8 mouse cellular contexts compared by ENCODE assay signal in the genomic region with DNA sequence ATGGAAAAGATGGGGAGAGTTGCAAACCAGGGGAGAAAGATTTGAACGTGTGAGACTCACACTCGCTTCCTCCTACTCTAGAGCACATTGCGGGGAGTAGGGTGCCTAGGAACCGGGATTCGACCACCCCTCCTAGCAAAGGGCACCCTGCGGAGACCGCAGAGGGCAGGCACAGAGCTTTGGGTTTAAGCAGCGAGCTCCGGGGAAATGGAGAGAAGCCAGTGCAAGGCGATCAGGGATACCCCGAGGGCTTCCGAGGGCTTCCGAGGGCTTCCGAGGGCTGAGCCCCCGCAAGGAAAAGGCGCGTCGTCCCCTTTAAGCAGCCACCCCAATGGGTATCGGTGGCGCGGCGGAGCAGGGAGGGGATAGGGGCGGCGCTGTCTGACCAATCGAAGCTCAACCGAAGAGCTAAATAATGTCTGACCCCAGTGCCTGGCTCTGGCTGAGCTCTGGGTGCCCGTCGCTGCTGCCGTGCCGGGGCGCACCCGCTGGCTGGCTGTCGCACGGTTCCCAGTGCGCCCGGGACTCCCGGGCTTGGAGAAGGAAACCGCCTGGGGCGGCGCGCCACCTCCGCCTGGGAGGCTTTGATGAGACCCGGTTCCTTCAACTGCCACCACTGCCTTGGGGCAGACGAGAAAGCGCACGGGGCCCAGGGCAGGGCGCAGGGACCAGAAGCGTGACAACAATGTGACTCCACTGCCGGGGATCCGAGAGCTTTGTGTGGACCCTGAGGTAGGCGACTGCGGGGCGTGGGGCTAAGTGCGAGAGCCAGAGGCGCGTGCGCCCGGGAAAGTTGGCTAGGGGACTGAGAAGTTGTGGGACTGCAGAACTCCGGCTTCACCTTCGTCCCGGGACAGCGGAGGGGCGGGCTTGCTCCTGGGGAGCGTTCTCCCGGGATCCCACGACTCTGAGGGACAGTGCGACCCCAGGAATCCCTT. TPM values are rescaled to one million over a fixed set of nuclear protein-coding genes. Genes with fewer than 3 reads are reported as not detected.
A peak's percentile ranks its signal among the peaks of the same experiment; 100 is the strongest.
DNase-seq lines count a peak whose midpoint lies in the region; ATAC-seq lines count a peak whose summit lies in the region.

No protein-coding gene starts in this region.

- WGBS in intestine, embryonic 16.5 days: under 1% methylated on average over 67 of the region's 67 CpGs
- under 1% methylated on average over 66 of the region's 67 CpGs for WGBS in limb, embryonic 15.5 days
- under 1% methylated on average over 67 of the region's 67 CpGs for WGBS in midbrain, embryonic 16.5 days

- H3K27me3 ChIP-seq in intestine, embryonic 16.5 days (replicated peaks; ENCODE audit: control insufficient read depth, insufficient read depth, low read length): peaks cover 20% of the 10 kb centered on the region
- peaks cover 28% of the 10 kb centered on the region for H3K27me3 ChIP-seq in limb, embryonic 15.5 days
- 0 out of 2 replicates have a peak, but pooled peaks cover 4% of the 10 kb centered on the region for H3K27me3 ChIP-seq in midbrain, embryonic 16.5 days (ENCODE audit: control insufficient read depth, insufficient read depth, low read depth, low read length)

- no peak overlapping the region for H3K27ac ChIP-seq in intestine, embryonic 16.5 days (ENCODE audit: low read length)
- no peak overlapping the region for H3K27ac ChIP-seq in limb, embryonic 15.5 days
- H3K27ac ChIP-seq in midbrain, embryonic 16.5 days (ENCODE audit: low read length): peak overlapping the region; percentile 43; the same call in 1 of the 2 replicates

- H3K9ac ChIP-seq in intestine, embryonic 16.5 days (ENCODE audit: low read depth, low read length): peak overlapping the region; percentile 66
- H3K9ac ChIP-seq in limb, embryonic 15.5 days: peak overlapping the region; percentile 33
- peak overlapping the region; percentile 71 for H3K9ac ChIP-seq in midbrain, embryonic 16.5 days (ENCODE audit: low read depth, low read length)

- no peaks in the 10 kb centered on the region for H3K36me3 ChIP-seq in intestine, embryonic 16.5 days (ENCODE audit: control insufficient read depth, insufficient read depth, low read length)
- H3K36me3 ChIP-seq in limb, embryonic 15.5 days: no peaks in the 10 kb centered on the region
- H3K36me3 ChIP-seq in midbrain, embryonic 16.5 days (ENCODE audit: control insufficient read depth, insufficient read depth, low read length): no peaks in the 10 kb centered on the region

- peak; percentile 55 for ATAC-seq in frontal cortex, adult (ENCODE audit: low TSS enrichment)
- ATAC-seq in intestine, embryonic 16.5 days: peak; percentile 82
- ATAC-seq in limb, embryonic 15.5 days (ENCODE audit: insufficient number of reproducible peaks, low FRiP score, low TSS enrichment, low read depth): peak; percentile 48
- ATAC-seq in midbrain, embryonic 16.5 days: peak; percentile 80

- peak overlapping the region; percentile 60 for H3K4me3 ChIP-seq in intestine, embryonic 16.5 days (ENCODE audit: low read length)
- H3K4me3 ChIP-seq in limb, embryonic 15.5 days: peak overlapping the region; percentile 56
- H3K4me3 ChIP-seq in midbrain, embryonic 16.5 days (ENCODE audit: low read depth, low read length): peak overlapping the region; percentile 68

- no peaks in the 10 kb centered on the region for H3K9me3 ChIP-seq in intestine, embryonic 16.5 days (ENCODE audit: control insufficient read depth, low read length)
- no peaks in the 10 kb centered on the region for H3K9me3 ChIP-seq in limb, embryonic 15.5 days
- no peaks in the 10 kb centered on the region for H3K9me3 ChIP-seq in midbrain, embryonic 16.5 days (replicated peaks; ENCODE audit: control insufficient read depth, low read length, poor library complexity, severe bottlenecking)

- H3K4me1 ChIP-seq in intestine, embryonic 16.5 days (ENCODE audit: control insufficient read depth, insufficient read depth, low read length): no peaks in the 10 kb centered on the region
- H3K4me1 ChIP-seq in limb, embryonic 15.5 days: peaks cover 27% of the 10 kb centered on the region
- peaks cover 15% of the 10 kb centered on the region for H3K4me1 ChIP-seq in midbrain, embryonic 16.5 days (ENCODE audit: control insufficient read depth, insufficient read depth, low read length)

- peak overlapping the region; percentile 70 for H3K4me2 ChIP-seq in intestine, embryonic 16.5 days (ENCODE audit: low read depth, low read length)
- H3K4me2 ChIP-seq in limb, embryonic 15.5 days: peak overlapping the region; percentile 95
- peak overlapping the region; percentile 75 for H3K4me2 ChIP-seq in midbrain, embryonic 16.5 days (ENCODE audit: low read length)

- DNase-seq in frontal cortex, adult 2 months (ENCODE audit: extremely low spot score in 1 of 2, low spot score in 1 of 2): no peak
- peak; percentile 55 for DNase-seq in cerebellum, adult 8-10 months
- peak; percentile 19 for DNase-seq in gastrocnemius, postnatal 25 days
- no peak for DNase-seq in ovary, adult 18-20 months (ENCODE audit: low spot score)

RNA-seq across cellular contexts. Expression of gene Bdnf, which starts 18.9 kb away (rescaled TPM):
- 8.2 and 8.8 TPM in 2 replicates for polyA plus RNA-seq in frontal cortex, adult 2 months (2012; rRNA removed)
- under 1 TPM; 0.64 to 0.86 TPM for total RNA-seq in gastrocnemius, postnatal 25 days (2021)
- 2.1 and 2.2 TPM in 2 replicates for polyA plus RNA-seq in intestine, embryonic 16.5 days (2015; fragmentation: Nextera tagmentation; extraction: Ambion mirVana)
- 2.4 and 3.0 TPM in 2 replicates for polyA plus RNA-seq in limb, embryonic 15.5 days (2015; fragmentation: Nextera tagmentation; extraction: Ambion mirVana)
- polyA plus RNA-seq in midbrain, embryonic 16.5 days (2015; fragmentation: Nextera tagmentation; extraction: Ambion mirVana): 7.3 and 9.3 TPM in 2 replicates

Comparison
In these comparisons a context has a peak if more than half of its experiments do, and no peak if none do; other contexts are left out.
1. DNase-seq: peak in cerebellum, adult 8-10 months (single experiment) and gastrocnemius, postnatal 25 days (single experiment); none in frontal cortex, adult 2 months (0 of 2) and ovary, adult 18-20 months (single experiment).
2. Peak in every context shown above with its lines, with median percentiles within 50 percentile points of each other: ATAC-seq, H3K4me2 ChIP-seq, H3K4me3 ChIP-seq and H3K9ac ChIP-seq.